Mouse (Mus musculus) liver, adult 2 months (tissue): ENCODE data around the gene Ush1g. TPM values are rescaled to one million over a fixed set of nuclear protein-coding genes. Genes with fewer than 3 reads are reported as not detected.

Source experiments
- DNase-seq: peaks from one replicate; pipeline ENCODE4 v3.0.0-alpha.2; 2011; ENCODE audit warnings: low read depth, low spot score; ENCODE audit errors: extremely low read depth
- H3K27ac ChIP-seq: fragments of 200-500 bp; replicated peaks from 2 replicates; pipeline ENCODE4 v1.5.1; 2012; ENCODE audit warnings: low read depth, mild to moderate bottlenecking, control low read depth, inconsistent platforms, low read length; ENCODE audit not compliant: insufficient read depth
- H3K27me3 ChIP-seq: fragments of 200-500 bp; 2 replicates; pipeline ENCODE4 v1.6.1; 2012; ENCODE audit warnings: mild to moderate bottlenecking, moderate library complexity, low read length, inconsistent platforms; ENCODE audit not compliant: control insufficient read depth, insufficient read depth
- H3K36me3 ChIP-seq: fragments of 200-500 bp; 2 replicates; pipeline ENCODE4 v1.6.1; 2012; ENCODE audit warnings: low read length, inconsistent platforms; ENCODE audit not compliant: control insufficient read depth, insufficient read depth
- H3K4me1 ChIP-seq: fragments of 200-500 bp; 2 replicates; pipeline ENCODE4 v1.6.1; 2011; ENCODE audit warnings: low read length; ENCODE audit not compliant: control insufficient read depth, insufficient read depth
- H3K4me3 ChIP-seq: fragments of 200-500 bp; 2 replicates; pipeline ENCODE4 v1.5.1; 2011; ENCODE audit warnings: low read depth, mild to moderate bottlenecking, control low read depth, low read length, moderate library complexity; ENCODE audit not compliant: insufficient read depth
- H3K79me2 ChIP-seq: fragments of 200-500 bp; 2 replicates; pipeline ENCODE4 v1.6.1; 2012; ENCODE audit warnings: inconsistent platforms, mild to moderate bottlenecking, low read length, moderate library complexity; ENCODE audit not compliant: control insufficient read depth, insufficient read depth
- H3K9ac ChIP-seq: fragments of 200-500 bp; 2 replicates; pipeline ENCODE4 v1.6.1; 2012; ENCODE audit warnings: low read depth, mild to moderate bottlenecking, control low read depth, inconsistent platforms, low read length
- CTCF ChIP-seq: fragments of 200-500 bp; IDR thresholded peaks from 2 replicates; pipeline ENCODE4 v1.5.1; 2011; ENCODE audit warnings: low read depth, low read length, control low read depth
- POLR2A ChIP-seq: fragments of 200-500 bp; IDR thresholded peaks from 2 replicates; pipeline ENCODE4 v1.6.1; 2011; ENCODE audit warnings: low read length, control low read depth; ENCODE audit not compliant: insufficient read depth; ENCODE audit errors: extremely low read depth
- WGBS: fragments of 180-500 bp; shearing (Covaris S2); methylation state at CpG from one replicate; pipeline ENCODE4 v1.1.7; 2018; 5-methylcytosine and 5-hydroxymethylcytosine counted together
- polyA plus RNA-seq: library from polyadenylated mRNA; depleted of rRNA; stranded (reverse); fragments of >200 nt; gene quantifications from 2 replicates; pipeline ENCODE4 v1.2.3, GENCODE M21; 2012
- total RNA-seq: library from RNA; depleted of rRNA; stranded (reverse); fragments of >200 nt; gene quantifications from 2 replicates; pipeline ENCODE4 v1.2.3, GENCODE M21; 2014

Ush1g gene
- total and polyA plus RNA-seq, 2 experiments = 0.28 to 0.50 TPM

GRCm38 (mm10) chr11:115314249-115314648, 7.6 kb downstream of the Ush1g start:
- Histone ChIP-seq H3K4me3 (no peak overlapping the region), H3K36me3 (no peaks in the 10 kb centered on the region), H3K79me2 (no peaks in the 10 kb centered on the region), H3K27ac (no peak overlapping the region), H3K4me1 (no peaks in the 10 kb centered on the region), H3K9ac (no peak overlapping the region), H3K27me3 (peaks cover 4% of the 10 kb centered on the region; the same call in 1 of the 2 replicates)
- 15% methylated on average over 2 of the region's 2 CpGs for WGBS
- DNase-seq = peak; percentile 31
- TF ChIP-seq POLR2A (no peak), CTCF (peak; percentile 42)

GRCm38 (mm10) chr11:115308781-115309180, 13.1 kb downstream of the Ush1g start:
- TF ChIP-seq POLR2A = no peak
- TF ChIP-seq CTCF = no peak
- H3K9ac ChIP-seq = no peak overlapping the region
- no peak overlapping the region for H3K27ac ChIP-seq
- H3K4me1 ChIP-seq = no peaks in the 10 kb centered on the region
- H3K4me3 ChIP-seq = no peak overlapping the region
- no peaks in the 10 kb centered on the region for H3K27me3 ChIP-seq
- no peak for DNase-seq
- H3K36me3 ChIP-seq = no peaks in the 10 kb centered on the region
- no peaks in the 10 kb centered on the region for H3K79me2 ChIP-seq
- WGBS = 82% methylated on average over 1 of the region's 1 CpGs

- no peak for TF ChIP-seq CTCF
- no peak for TF ChIP-seq POLR2A
- H3K27ac ChIP-seq = no peak within 1 kb of the TSS
- H3K79me2 ChIP-seq = no peaks in the 10 kb centered on the region
- H3K9ac ChIP-seq = no peak within 1 kb of the TSS
- DNase-seq = no peak
- H3K36me3 ChIP-seq = no peaks in the 10 kb centered on the region
- no peaks in the 10 kb centered on the region for H3K4me1 ChIP-seq
- H3K4me3 ChIP-seq = no peak within 1 kb of the TSS
- WGBS = 69% methylated on average over 8 of the region's 8 CpGs
- no peaks in the 10 kb centered on the region for H3K27me3 ChIP-seq
These were observed 15.0 kb downstream of the Ush1g start, which contains the start of gene Otop2 for GRCm38 (mm10) chr11:115306863-115307262. Otop2 (plus strand) TSS chr11:115307163.

- H3K4me1 ChIP-seq = no peaks in the 10 kb centered on the region
- no peak overlapping the region for H3K4me3 ChIP-seq
- TF ChIP-seq CTCF = no peak
- TF ChIP-seq POLR2A = no peak
- H3K36me3 ChIP-seq = no peaks in the 10 kb centered on the region
- no peak overlapping the region for H3K9ac ChIP-seq
- WGBS = 26% methylated on average over 8 of the region's 8 CpGs
- H3K27me3 ChIP-seq = no peaks in the 10 kb centered on the region
- no peak overlapping the region for H3K27ac ChIP-seq
- no peaks in the 10 kb centered on the region for H3K79me2 ChIP-seq
- no peak for DNase-seq
These were observed 18.7 kb downstream of the Ush1g start for GRCm38 (mm10) chr11:115303167-115303566.

- TF ChIP-seq CTCF = no peak
- no peak for TF ChIP-seq POLR2A
- no peak for DNase-seq
- Histone ChIP-seq H3K27me3 (no peaks in the 10 kb centered on the region), H3K27ac (no peak overlapping the region), H3K4me1 (0 out of 2 replicates have a peak, but pooled peaks cover 2% of the 10 kb centered on the region), H3K79me2 (no peaks in the 10 kb centered on the region), H3K36me3 (no peaks in the 10 kb centered on the region), H3K4me3 (no peak overlapping the region), H3K9ac (no peak overlapping the region)
- 93% methylated on average over 2 of the region's 2 CpGs for WGBS
These were observed 20.5 kb downstream of the Ush1g start for GRCm38 (mm10) chr11:115301351-115301750.

- no peak overlapping the region for H3K27ac ChIP-seq
- no peak overlapping the region for H3K4me3 ChIP-seq
- no peak overlapping the region for H3K9ac ChIP-seq
- 0 out of 2 replicates have a peak, but pooled peaks cover 4% of the 10 kb centered on the region for H3K4me1 ChIP-seq
- TF ChIP-seq CTCF (0 out of 2 replicates have a peak, but pooled peaks have one; percentile 3), POLR2A (no peak)
- no peak for DNase-seq
- WGBS = 85% methylated on average over 4 of the region's 4 CpGs
- no peaks in the 10 kb centered on the region for H3K36me3 ChIP-seq
- H3K79me2 ChIP-seq = peaks cover 2% of the 10 kb centered on the region; the same call in 1 of the 2 replicates
- no peaks in the 10 kb centered on the region for H3K27me3 ChIP-seq
These were observed 21.1 kb downstream of the Ush1g start for GRCm38 (mm10) chr11:115300745-115301144.
